Mouse (Mus musculus) heart, embryonic 14.5 days (tissue): Measurements from ENCODE around the gene Ptgds. TPM values are rescaled to one million over a fixed set of nuclear protein-coding genes. Genes with fewer than 3 reads are reported as not detected.

ENCODE experiments used
- ATAC-seq: fragments of 200-750 bp; cut with Nextera tagmentation; 2 replicates; pipeline ENCODE4 v1.8.0; 2017; ENCODE audit warnings: low read depth, moderate TSS enrichment; ENCODE audit not compliant: insufficient number of reproducible peaks, insufficient read depth, low FRiP score
- H3K27ac ChIP-seq, 2 experiments: fragments of 200-500 bp in 1 of 2; fragments of 300-500 bp in 1 of 2; sonication (generic) in 1 of 2; replicated peaks in 1 of 2; 2 replicates each; pipeline ENCODE4 v1.5.1; 2012 to 2014; ENCODE audit warnings: low read depth in 2 of 2, low read length in 2 of 2, control low read depth in 1 of 2, mild to moderate bottlenecking in 1 of 2, mixed read lengths in 1 of 2; ENCODE audit not compliant: control insufficient read depth in 1 of 2, insufficient read depth in 1 of 2
- H3K27me3 ChIP-seq: fragments of 300-500 bp; sonication (generic); 2 replicates; pipeline ENCODE4 v1.6.1; 2014; ENCODE audit warnings: mild to moderate bottlenecking, low read length, control low read depth; ENCODE audit not compliant: control insufficient read depth, insufficient read depth
- H3K36me3 ChIP-seq: fragments of 300-500 bp; sonication (generic); 2 replicates; pipeline ENCODE4 v1.6.1; 2014; ENCODE audit warnings: mild to moderate bottlenecking, control low read depth, low read length, mixed read lengths; ENCODE audit not compliant: control insufficient read depth, insufficient read depth
- H3K4me1 ChIP-seq, 2 experiments: fragments of 200-500 bp in 1 of 2; fragments of 300-500 bp in 1 of 2; sonication (generic) in 1 of 2; 2 replicates each; pipeline ENCODE4 v1.6.1; 2012 to 2014; ENCODE audit warnings: low read length in 2 of 2, control low read depth in 1 of 2, mixed read lengths in 1 of 2; ENCODE audit not compliant: control insufficient read depth in 2 of 2, insufficient read depth in 2 of 2
- H3K4me2 ChIP-seq: fragments of 300-500 bp; sonication (generic); 2 replicates; pipeline ENCODE4 v1.6.1; 2014; ENCODE audit warnings: mild to moderate bottlenecking, low read length
- H3K4me3 ChIP-seq, 2 experiments: fragments of 200-500 bp in 1 of 2; fragments of 300-500 bp in 1 of 2; sonication (generic) in 1 of 2; 2 replicates each; pipeline ENCODE4 v1.5.1; 2012 to 2014; ENCODE audit warnings: low read length in 2 of 2, mild to moderate bottlenecking in 2 of 2, control low read depth in 1 of 2, low read depth in 1 of 2, moderate library complexity in 1 of 2; ENCODE audit not compliant: control insufficient read depth in 1 of 2, insufficient read depth in 1 of 2
- H3K9ac ChIP-seq: fragments of 300-500 bp; sonication (generic); 2 replicates; pipeline ENCODE4 v1.6.1; 2014; ENCODE audit warnings: mild to moderate bottlenecking, low read length
- H3K9me3 ChIP-seq: fragments of 300-500 bp; sonication (generic); 2 replicates; pipeline ENCODE4 v1.6.1; 2016; ENCODE audit warnings: low read length, control low read depth; ENCODE audit not compliant: control insufficient read depth
- WGBS: fragments of 180-500 bp; shearing (Covaris S2); extraction: QIAGEN DNeasy Blood & Tissue Kit; methylation state at CpG from one replicate; pipeline ENCODE4 v1.1.7; 2014; 5-methylcytosine and 5-hydroxymethylcytosine counted together
- microRNA-seq: library from miRNA; unstranded; fragments of <30 nt; microRNA quantifications from one replicate; pipeline ENCODE4, GENCODE M21; 2016
- polyA plus RNA-seq: library from polyadenylated mRNA; unstranded; fragments of >200 nt; fragmentation: Nextera tagmentation; extraction: Ambion mirVana; gene quantifications from 2 replicates; pipeline ENCODE4 v1.2.1, GENCODE M21; 2014

Gene Ptgds
- polyA plus RNA-seq, 1 experiment from 2014 or later, result 98.5 TPM

DNA sequence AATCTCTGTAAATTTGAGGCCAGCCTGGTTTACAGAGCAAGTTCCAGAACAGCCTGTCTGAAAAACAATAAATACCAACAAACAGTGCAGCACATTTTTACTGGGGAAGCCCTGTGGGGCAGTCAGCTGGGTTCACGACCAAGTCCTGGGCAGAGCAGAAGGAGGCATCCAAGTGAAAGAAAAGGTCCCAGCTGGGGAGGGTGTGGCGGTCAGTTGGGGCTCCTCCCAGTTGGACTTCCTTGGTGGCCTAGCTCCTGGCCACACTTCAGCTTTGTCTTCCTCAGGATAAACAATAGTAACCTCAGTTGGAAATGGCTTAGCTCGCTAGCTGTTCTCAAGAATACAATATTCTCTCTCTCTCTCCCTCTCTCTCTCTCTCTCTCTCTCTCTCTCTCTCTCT lies 52.4 kb downstream of the Ptgds start:
- H3K27ac ChIP-seq, result no peak overlapping the region
- H3K9me3 ChIP-seq, result no peaks in the 10 kb centered on the region
- H3K4me3 ChIP-seq, result no peak overlapping the region
- H3K27me3 ChIP-seq, result peaks cover under 1% of the 10 kb centered on the region; the same call in 1 of the 2 replicates
- no peak overlapping the region for H3K4me2 ChIP-seq
- no peak for ATAC-seq
- no peak overlapping the region for H3K9ac ChIP-seq
- no peaks in the 10 kb centered on the region; a peak in 1 of 4 replicates for H3K4me1 ChIP-seq
- 31% methylated on average over 3 of the region's 3 CpGs for WGBS
- H3K36me3 ChIP-seq, result no peaks in the 10 kb centered on the region

Small RNA genes lying within 50 kb of the gene (microRNA-seq; reads per million reads assigned to microRNA genes)
- gene Mir3087, result not detected

Other genes with a start within 250 kb of the Ptgds start
- 342 and 395 TPM in 2 replicates for gene Tubb4b, start 245.3 kb downstream of the Ptgds start, polyA plus RNA-seq
- gene Slc34a3, start 235.7 kb downstream of the Ptgds start, polyA plus RNA-seq, result not detected in 2 replicates
- not detected in 2 replicates for gene Rnf224, start 233.3 kb downstream of the Ptgds start, polyA plus RNA-seq
- 5.3 and 8.0 TPM in 2 replicates for gene Rnf208, start 227.8 kb downstream of the Ptgds start, polyA plus RNA-seq
- gene Cysrt1, start 227.6 kb downstream of the Ptgds start, polyA plus RNA-seq, result not detected in 2 replicates
- 1.8 and 2.4 TPM in 2 replicates for gene AL732309.1, start 223.2 kb downstream of the Ptgds start, polyA plus RNA-seq
- gene Tmem203, start 214.6 kb downstream of the Ptgds start, polyA plus RNA-seq, result 12.3 and 16.3 TPM in 2 replicates
- gene Tprn, start 207.4 kb downstream of the Ptgds start, polyA plus RNA-seq, result 2.3 and 3.1 TPM in 2 replicates
- 150 and 163 TPM in 2 replicates for gene Ssna1, start 197.6 kb downstream of the Ptgds start, polyA plus RNA-seq
- 70.2 and 71.3 TPM in 2 replicates for gene Anapc2, start 197.6 kb downstream of the Ptgds start, polyA plus RNA-seq
- not detected in 2 replicates for gene Tmem210, start 181.9 kb downstream of the Ptgds start, polyA plus RNA-seq
- gene Lrrc26, start 180.1 kb downstream of the Ptgds start, polyA plus RNA-seq, result not detected in 2 replicates
- 0.05 TPM in 1 of 2 replicates, not detected in the other for gene Grin1, start 150.9 kb downstream of the Ptgds start, polyA plus RNA-seq
- gene Man1b1, start 137.7 kb downstream of the Ptgds start, polyA plus RNA-seq, result 42.8 and 48.1 TPM in 2 replicates
- 11.5 and 12.4 TPM in 2 replicates for gene Dpp7, start 113.7 kb downstream of the Ptgds start, polyA plus RNA-seq
- gene Uap1l1, start 104.4 kb downstream of the Ptgds start, polyA plus RNA-seq, result 17.6 and 18.3 TPM in 2 replicates
- gene Sapcd2, start 97.7 kb downstream of the Ptgds start, polyA plus RNA-seq, result 14.4 and 17.7 TPM in 2 replicates
- 0.81 and 0.85 TPM in 2 replicates for gene Entpd2, start 74.2 kb downstream of the Ptgds start, polyA plus RNA-seq
- gene Npdc1, start 70.7 kb downstream of the Ptgds start, polyA plus RNA-seq, result 29.3 and 29.5 TPM in 2 replicates
- 0.14 TPM in 1 of 2 replicates, not detected in the other for gene Fut7, start 46.8 kb downstream of the Ptgds start, polyA plus RNA-seq
- 3.8 and 4.3 TPM in 2 replicates for gene Abca2, start 41.3 kb downstream of the Ptgds start, polyA plus RNA-seq
- 3.8 and 4.6 TPM in 2 replicates for gene Clic3, start 13.2 kb downstream of the Ptgds start, polyA plus RNA-seq
- 31.0 and 32.6 TPM in 2 replicates for gene Paxx, start 9.0 kb downstream of the Ptgds start, polyA plus RNA-seq
- gene Lcn12, start 23.9 kb upstream of the Ptgds start, polyA plus RNA-seq, result not detected in 2 replicates
- gene Fbxw5, start 30.7 kb upstream of the Ptgds start, polyA plus RNA-seq, result 82.8 and 85.2 TPM in 2 replicates
- 2.9 and 4.9 TPM in 2 replicates for gene C8g, start 31.7 kb upstream of the Ptgds start, polyA plus RNA-seq
- 19.1 and 19.8 TPM in 2 replicates for gene Traf2, start 76.9 kb upstream of the Ptgds start, polyA plus RNA-seq
- 279 and 319 TPM in 2 replicates for gene Edf1, start 87.8 kb upstream of the Ptgds start, polyA plus RNA-seq
- gene Mamdc4, start 104.8 kb upstream of the Ptgds start, polyA plus RNA-seq, result 1.4 and 1.9 TPM in 2 replicates
- gene Phpt1, start 105.2 kb upstream of the Ptgds start, polyA plus RNA-seq, result 240 and 250 TPM in 2 replicates
- not detected in 2 replicates for gene Ajm1, start 111.7 kb upstream of the Ptgds start, polyA plus RNA-seq
- 41.9 and 42.1 TPM in 2 replicates for gene Rabl6, start 138.5 kb upstream of the Ptgds start, polyA plus RNA-seq
- 0.07 and 0.27 TPM in 2 replicates for gene Ccdc183, start 147.6 kb upstream of the Ptgds start, polyA plus RNA-seq
- 22.8 and 28.2 TPM in 2 replicates for gene Tmem141, start 152.0 kb upstream of the Ptgds start, polyA plus RNA-seq
- gene Fcna, start 158.0 kb upstream of the Ptgds start, polyA plus RNA-seq, result 1.8 and 3.2 TPM in 2 replicates
- gene Lcn8, start 183.1 kb upstream of the Ptgds start, polyA plus RNA-seq, result not detected in 2 replicates
- not detected in 2 replicates for gene Lcn5, start 187.9 kb upstream of the Ptgds start, polyA plus RNA-seq
- gene Lcn6, start 206.7 kb upstream of the Ptgds start, polyA plus RNA-seq, result not detected in 2 replicates
- gene Lcn10, start 212.7 kb upstream of the Ptgds start, polyA plus RNA-seq, result not detected in 2 replicates
- not detected in 2 replicates for gene Obp2a, start 230.0 kb upstream of the Ptgds start, polyA plus RNA-seq
- gene Bmyc, start 236.7 kb upstream of the Ptgds start, polyA plus RNA-seq, result 36.7 and 44.1 TPM in 2 replicates